Mouse (Mus musculus): Measurements from ENCODE around the gene Gm45062.

- TF ChIP-seq CTCF (IDR thresholded peaks at IDR 0.05; ENCODE audit: low read depth) (no peak), EP300 (IDR thresholded peaks at IDR 0.05; ENCODE audit: low read depth) (no peak)
Observed at GRCm38 (mm10) chr6:8524717-8525116, 265.5 kb downstream of the Gm45062 start.
